Mouse (Mus musculus) limb, embryonic 10.5 days (tissue): ENCODE data around the gene Isg15. TPM values are rescaled to one million over a fixed set of nuclear protein-coding genes. Genes with fewer than 3 reads are reported as not detected.
A peak's percentile ranks its signal among the peaks of the same experiment; 100 is the strongest.

Experiments
- DNase-seq: peaks from one replicate; pipeline ENCODE4 v3.0.0-alpha.2; 2017; ENCODE audit warnings: low spot score
- H3K27ac ChIP-seq: fragments of 300-500 bp; sonication (generic); 2 replicates; pipeline ENCODE4 v1.5.1; 2016; ENCODE audit warnings: mild to moderate bottlenecking
- H3K27me3 ChIP-seq: fragments of 300-500 bp; sonication (generic); 2 replicates; pipeline ENCODE4 v1.6.1; 2016; ENCODE audit warnings: low read depth, mild to moderate bottlenecking; ENCODE audit not compliant: poor library complexity, severe bottlenecking
- H3K36me3 ChIP-seq: fragments of 300-500 bp; sonication (generic); 2 replicates; pipeline ENCODE4 v1.6.1; 2016; ENCODE audit warnings: mild to moderate bottlenecking, moderate library complexity
- H3K4me1 ChIP-seq: fragments of 300-500 bp; sonication (generic); 2 replicates; pipeline ENCODE4 v1.6.1; 2016
- H3K4me3 ChIP-seq: fragments of 300-500 bp; sonication (generic); 2 replicates; pipeline ENCODE4 v1.5.1; 2016; ENCODE audit warnings: mild to moderate bottlenecking, moderate library complexity
- H3K9me3 ChIP-seq: fragments of 300-500 bp; sonication (generic); replicated peaks from 2 replicates; pipeline ENCODE4 v1.6.1; 2016; ENCODE audit warnings: mild to moderate bottlenecking
- WGBS: fragments of 180-500 bp; shearing (Covaris S2); methylation state at CpG from one replicate; pipeline ENCODE4 v1.1.7; 2016; 5-methylcytosine and 5-hydroxymethylcytosine counted together
- polyA plus RNA-seq: library from polyadenylated mRNA; unstranded; fragments of >200 nt; fragmentation: Nextera tagmentation; extraction: Ambion mirVana; gene quantifications from 2 replicates; pipeline ENCODE4 v1.2.1, GENCODE M21; 2016

Isg15 gene
- polyA plus RNA-seq, 1 experiment from 2014 or later, result 0.45 TPM

DNA sequence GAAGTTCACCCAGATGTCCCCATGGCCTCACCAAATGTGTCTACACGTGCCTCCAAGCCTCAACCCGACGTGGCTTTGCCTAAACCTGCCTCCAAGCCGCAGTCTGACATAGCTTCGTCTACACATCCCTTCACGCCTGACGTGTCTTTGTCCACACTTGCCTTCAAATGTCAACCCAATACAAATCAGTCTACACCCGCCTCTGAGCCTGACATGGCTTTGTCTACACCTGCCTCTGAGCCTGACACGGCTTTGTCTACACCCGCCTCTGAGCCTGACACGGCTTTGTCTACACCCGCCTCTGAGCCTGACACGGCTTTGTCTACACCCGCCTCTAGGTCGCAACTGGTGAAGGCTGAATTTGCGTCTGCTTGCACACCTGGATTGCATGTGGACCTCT is 17.2 kb upstream of the Isg15 start:
- Histone ChIP-seq H3K4me1 (no peaks in the 10 kb centered on the region), H3K36me3 (no peaks in the 10 kb centered on the region), H3K27ac (no peak overlapping the region), H3K4me3 (no peak overlapping the region), H3K9me3 (no peaks in the 10 kb centered on the region), H3K27me3 (no peaks in the 10 kb centered on the region)
- 88% methylated on average over 16 of the region's 16 CpGs for WGBS
- DNase-seq, result no peak

DNA sequence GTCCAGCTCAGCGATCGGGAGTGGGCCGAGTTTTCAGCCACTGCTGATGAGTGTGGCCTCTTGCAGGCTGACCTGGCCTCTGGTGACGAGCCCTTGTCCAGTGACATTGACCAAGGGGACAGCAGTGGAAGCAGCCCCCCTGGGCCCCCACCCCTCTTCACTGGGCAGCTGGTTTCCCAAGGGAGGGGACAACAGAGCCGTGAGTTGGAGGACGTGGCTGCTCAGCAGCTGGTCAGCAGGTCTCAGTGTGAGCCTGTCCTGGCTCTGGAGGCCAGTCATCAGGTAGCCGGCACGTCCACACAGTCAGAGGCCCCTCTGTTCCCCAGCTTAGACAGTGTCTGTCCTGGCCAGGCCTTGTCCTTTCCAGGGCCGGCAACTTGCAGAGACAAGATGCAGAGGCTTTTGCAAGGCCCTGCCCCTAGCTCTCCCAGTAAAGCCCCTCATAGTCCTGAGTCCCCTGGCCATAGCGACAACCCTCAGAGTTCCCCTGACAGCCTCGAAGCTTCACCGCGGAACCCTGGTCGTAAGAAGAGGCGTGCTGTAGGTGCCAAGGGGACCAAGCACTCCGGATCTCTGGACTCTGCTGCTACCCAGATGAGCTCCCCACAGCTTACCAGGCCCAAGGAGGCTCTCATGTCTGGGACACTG is 16.5 kb upstream of the Isg15 start:
- no peaks in the 10 kb centered on the region for H3K27me3 ChIP-seq
- no peak overlapping the region for H3K4me3 ChIP-seq
- 85% methylated on average over 16 of the region's 16 CpGs for WGBS
- DNase-seq, result no peak
- no peaks in the 10 kb centered on the region for H3K36me3 ChIP-seq
- no peaks in the 10 kb centered on the region for H3K4me1 ChIP-seq
- no peaks in the 10 kb centered on the region for H3K9me3 ChIP-seq
- 0 out of 2 replicates have a peak overlapping the region, but pooled peaks have one; percentile 1 for H3K27ac ChIP-seq

- no peak overlapping the region for H3K4me3 ChIP-seq
- no peak overlapping the region for H3K27ac ChIP-seq
- H3K4me1 ChIP-seq, result no peaks in the 10 kb centered on the region
- no peaks in the 10 kb centered on the region for H3K9me3 ChIP-seq
- H3K36me3 ChIP-seq, result no peaks in the 10 kb centered on the region
- DNase-seq, result no peak
- WGBS, result 90% methylated on average over 2 of the region's 2 CpGs
- H3K27me3 ChIP-seq, result no peaks in the 10 kb centered on the region
Observed at GRCm38 (mm10) chr4:156216196-156216595, 15.6 kb upstream of the Isg15 start.

DNA sequence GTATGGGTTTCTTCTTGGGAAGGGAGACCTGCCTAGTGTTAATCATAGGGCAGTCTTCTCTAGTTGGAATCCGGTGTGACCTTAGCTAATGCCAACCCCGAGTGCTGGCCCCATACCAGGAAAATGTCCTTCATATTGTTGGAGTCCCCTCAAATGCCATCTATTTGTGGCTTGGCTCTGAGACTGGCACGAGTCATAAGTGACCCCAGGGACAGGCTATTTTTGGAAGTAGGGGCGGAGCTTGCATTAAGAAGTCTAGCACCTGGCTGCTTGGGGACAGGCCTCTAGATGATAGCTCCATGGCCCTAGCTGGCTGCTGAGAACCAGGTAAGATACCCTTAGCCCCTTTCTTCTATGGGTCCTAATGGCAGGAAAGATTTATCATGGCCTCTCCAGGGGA is 15.0 kb upstream of the Isg15 start, which contains the start of gene Perm1:
Gene Perm1, plus strand, starts transcription at position 220 of the 400 bp plus-strand sequence.
- Histone ChIP-seq H3K36me3 (no peaks in the 10 kb centered on the region), H3K4me3 (no peak within 1 kb of the TSS), H3K9me3 (no peaks in the 10 kb centered on the region), H3K27me3 (no peaks in the 10 kb centered on the region), H3K27ac (no peak within 1 kb of the TSS), H3K4me1 (no peaks in the 10 kb centered on the region)
- DNase-seq, result no peak
- 79% methylated on average over 4 of the region's 4 CpGs for WGBS

DNA sequence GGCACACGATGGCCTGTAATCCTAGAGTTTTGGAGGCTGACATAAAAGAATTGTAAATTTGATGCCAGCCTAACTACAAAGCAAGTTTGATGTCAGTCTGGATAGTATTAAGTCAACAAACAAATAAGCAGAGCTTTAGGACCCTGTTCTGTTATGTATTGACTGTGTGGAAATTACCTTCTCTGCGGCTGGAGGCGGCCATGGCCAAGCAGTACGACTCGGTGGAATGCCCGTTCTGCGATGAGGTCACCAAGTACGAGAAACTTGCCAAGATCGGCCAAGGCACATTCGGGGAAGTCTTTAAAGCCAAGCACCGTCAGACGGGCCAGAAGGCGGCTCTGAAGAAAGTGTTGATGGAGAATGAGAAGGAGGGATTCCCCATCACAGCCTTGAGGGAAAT is 12.5 kb upstream of the Isg15 start:
- Histone ChIP-seq H3K36me3 (no peaks in the 10 kb centered on the region), H3K27ac (no peak overlapping the region), H3K4me1 (no peaks in the 10 kb centered on the region), H3K4me3 (no peak overlapping the region), H3K9me3 (no peaks in the 10 kb centered on the region), H3K27me3 (no peaks in the 10 kb centered on the region)
- DNase-seq, result no peak
- 93% methylated on average over 13 of the region's 13 CpGs for WGBS

DNA sequence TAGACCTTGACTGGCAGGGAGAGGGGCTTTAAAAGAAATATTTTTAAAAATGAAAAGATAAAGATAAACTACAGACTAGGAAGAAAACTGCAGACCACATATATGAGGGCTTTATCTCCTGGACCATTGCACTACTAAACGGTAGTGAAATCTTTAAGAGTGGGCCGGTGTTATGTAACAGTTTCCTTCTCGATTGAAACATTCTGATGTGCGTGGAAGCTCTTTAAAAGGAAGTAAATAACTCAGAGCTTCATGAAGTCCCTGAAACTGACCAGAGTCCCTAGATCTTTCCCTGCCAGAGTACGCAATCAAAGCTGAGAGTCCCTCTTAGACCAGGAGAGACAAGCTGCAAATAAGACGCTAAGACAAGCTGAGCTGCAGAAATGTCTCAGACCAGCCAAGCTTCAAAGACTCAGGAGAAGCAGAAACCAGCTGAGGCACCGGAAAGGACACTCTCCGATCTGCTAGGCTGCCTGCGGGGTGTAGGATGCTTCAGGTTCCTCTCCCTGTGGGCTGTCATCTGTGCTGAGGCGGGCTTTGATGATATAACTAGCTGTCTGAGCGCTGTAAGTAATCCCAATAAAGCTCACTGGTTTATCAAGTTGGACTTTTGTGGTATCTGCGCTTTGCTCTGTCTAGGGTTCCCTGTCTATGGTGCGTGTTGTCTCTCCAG is 9.5 kb upstream of the Isg15 start:
- Histone ChIP-seq H3K36me3 (no peaks in the 10 kb centered on the region), H3K4me1 (no peaks in the 10 kb centered on the region), H3K4me3 (no peak overlapping the region), H3K27me3 (peaks cover 6% of the 10 kb centered on the region), H3K27ac (no peak overlapping the region), H3K9me3 (no peaks in the 10 kb centered on the region)
- DNase-seq, result no peak
- WGBS, result 73% methylated on average over 13 of the region's 13 CpGs

DNA sequence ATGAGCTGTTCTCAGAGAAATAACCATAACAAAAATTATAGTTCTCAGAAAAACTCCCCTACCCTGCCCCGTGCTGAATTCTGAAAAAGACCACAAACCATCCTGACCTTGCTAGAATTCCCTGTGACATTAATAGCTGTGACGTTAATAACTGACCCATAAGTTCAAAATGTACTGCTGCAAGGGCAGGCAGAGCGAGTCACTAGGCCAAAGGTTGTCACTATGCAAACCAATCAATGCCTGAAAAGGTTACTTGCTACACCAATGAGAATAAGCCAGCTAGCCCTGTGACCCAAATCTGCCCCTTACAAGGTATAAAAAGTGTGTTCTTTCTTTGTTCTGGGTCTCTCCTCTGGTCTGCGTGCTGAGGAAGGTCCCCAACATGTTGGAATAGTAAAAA is 8.3 kb upstream of the Isg15 start:
- H3K36me3 ChIP-seq, result no peaks in the 10 kb centered on the region
- peaks cover 6% of the 10 kb centered on the region for H3K4me1 ChIP-seq
- WGBS, result 86% methylated on average over 4 of the region's 4 CpGs
- no peak overlapping the region for H3K27ac ChIP-seq
- no peaks in the 10 kb centered on the region for H3K9me3 ChIP-seq
- DNase-seq, result no peak
- no peak overlapping the region for H3K4me3 ChIP-seq
- H3K27me3 ChIP-seq, result peaks cover 19% of the 10 kb centered on the region

DNA sequence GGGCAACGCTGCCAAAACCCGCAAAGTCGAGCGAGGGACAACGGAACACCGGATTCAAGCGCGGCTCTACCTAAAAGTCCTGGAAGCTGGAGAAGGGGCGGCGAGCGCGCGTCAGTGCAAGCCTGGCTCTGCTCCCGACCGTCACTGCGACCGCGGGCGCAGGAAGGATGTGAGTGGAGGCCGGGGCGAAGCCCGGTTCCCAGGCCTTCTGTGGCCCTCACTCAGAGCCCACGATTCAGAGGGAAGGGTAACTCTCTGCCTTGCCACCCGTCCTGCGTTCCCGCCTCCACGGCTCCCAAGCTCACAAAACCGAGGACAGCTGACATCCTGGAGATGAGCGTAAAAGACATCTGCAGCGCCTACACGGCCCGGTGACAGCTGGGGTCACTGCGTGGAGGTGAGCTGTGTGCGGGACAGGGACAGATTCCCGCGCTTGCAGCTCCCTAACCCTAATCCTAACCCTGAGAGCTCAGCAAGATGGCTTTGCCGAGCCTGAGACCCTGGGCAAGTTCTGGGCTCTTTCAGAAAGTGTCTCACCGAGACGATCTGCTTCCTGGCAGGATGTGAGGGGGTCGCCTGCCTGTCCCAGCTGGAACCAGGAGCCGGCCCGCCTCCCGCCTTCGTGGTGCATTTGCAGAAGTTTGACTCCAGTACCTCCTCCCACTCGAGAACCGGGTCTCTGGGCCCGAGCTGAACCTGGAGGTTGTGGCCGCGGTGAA is 3.0 kb upstream of the Isg15 start:
- H3K36me3 ChIP-seq, result no peaks in the 10 kb centered on the region
- WGBS, result under 1% methylated on average over 49 of the region's 49 CpGs
- peaks cover 22% of the 10 kb centered on the region for H3K4me1 ChIP-seq
- DNase-seq, result peak; percentile 68
- no peaks in the 10 kb centered on the region for H3K9me3 ChIP-seq
- H3K27ac ChIP-seq, result peak overlapping the region; percentile 77
- H3K4me3 ChIP-seq, result peak overlapping the region; percentile 67
- H3K27me3 ChIP-seq, result peaks cover 42% of the 10 kb centered on the region

- WGBS, result under 1% methylated on average over 32 of the region's 39 CpGs
- DNase-seq, result peak; percentile 82
- Histone ChIP-seq H3K4me3 (peak within 1 kb of the TSS; percentile 67), H3K36me3 (no peaks in the 10 kb centered on the region), H3K4me1 (peaks cover 23% of the 10 kb centered on the region), H3K27me3 (peaks cover 42% of the 10 kb centered on the region), H3K27ac (peak within 1 kb of the TSS; percentile 77), H3K9me3 (no peaks in the 10 kb centered on the region)
Observed at GRCm38 (mm10) chr4:156203001-156203412, 2.4 kb upstream of the Isg15 start, which contains the start of gene AW011738. Gene AW011738 (plus strand): TSS chr4:156203304.

GRCm38 (mm10) chr4:156202462-156202893 is 1.9 kb upstream of the Isg15 start:
- Histone ChIP-seq H3K27me3 (peaks cover 42% of the 10 kb centered on the region), H3K4me3 (peak overlapping the region; percentile 67), H3K36me3 (no peaks in the 10 kb centered on the region), H3K9me3 (no peaks in the 10 kb centered on the region), H3K27ac (peak overlapping the region; percentile 77), H3K4me1 (peaks cover 26% of the 10 kb centered on the region)
- WGBS, result 40% methylated on average over 12 of the region's 12 CpGs
- DNase-seq, result no peak

DNA sequence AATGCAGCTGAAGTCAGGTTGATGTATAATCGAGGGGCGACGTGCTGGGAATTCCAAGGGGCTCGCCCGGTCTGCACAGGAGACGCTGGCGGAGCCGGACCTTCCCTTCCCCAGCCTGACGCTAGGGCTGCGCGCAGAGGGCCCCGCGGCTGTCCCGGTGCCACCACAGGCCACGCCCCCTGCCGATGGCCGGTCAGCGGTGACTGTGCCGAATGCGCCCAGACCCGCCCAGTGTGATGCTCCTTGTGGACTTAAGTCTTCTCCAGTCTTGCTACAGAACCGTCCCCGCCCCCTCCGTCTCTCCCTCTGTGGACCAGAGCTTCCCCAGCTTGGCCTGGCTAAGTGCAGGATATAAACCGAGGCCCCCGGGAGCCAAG is 2.8 kb downstream of the Isg15 start:
- WGBS, result under 1% methylated on average over 26 of the region's 26 CpGs
- H3K9me3 ChIP-seq, result no peaks in the 10 kb centered on the region
- DNase-seq, result no peak
- H3K4me1 ChIP-seq, result peaks cover 53% of the 10 kb centered on the region
- H3K27ac ChIP-seq, result peak overlapping the region; percentile 96
- H3K4me3 ChIP-seq, result peak overlapping the region; percentile 97
- peaks cover 13% of the 10 kb centered on the region for H3K27me3 ChIP-seq
- peaks cover 26% of the 10 kb centered on the region for H3K36me3 ChIP-seq

DNA sequence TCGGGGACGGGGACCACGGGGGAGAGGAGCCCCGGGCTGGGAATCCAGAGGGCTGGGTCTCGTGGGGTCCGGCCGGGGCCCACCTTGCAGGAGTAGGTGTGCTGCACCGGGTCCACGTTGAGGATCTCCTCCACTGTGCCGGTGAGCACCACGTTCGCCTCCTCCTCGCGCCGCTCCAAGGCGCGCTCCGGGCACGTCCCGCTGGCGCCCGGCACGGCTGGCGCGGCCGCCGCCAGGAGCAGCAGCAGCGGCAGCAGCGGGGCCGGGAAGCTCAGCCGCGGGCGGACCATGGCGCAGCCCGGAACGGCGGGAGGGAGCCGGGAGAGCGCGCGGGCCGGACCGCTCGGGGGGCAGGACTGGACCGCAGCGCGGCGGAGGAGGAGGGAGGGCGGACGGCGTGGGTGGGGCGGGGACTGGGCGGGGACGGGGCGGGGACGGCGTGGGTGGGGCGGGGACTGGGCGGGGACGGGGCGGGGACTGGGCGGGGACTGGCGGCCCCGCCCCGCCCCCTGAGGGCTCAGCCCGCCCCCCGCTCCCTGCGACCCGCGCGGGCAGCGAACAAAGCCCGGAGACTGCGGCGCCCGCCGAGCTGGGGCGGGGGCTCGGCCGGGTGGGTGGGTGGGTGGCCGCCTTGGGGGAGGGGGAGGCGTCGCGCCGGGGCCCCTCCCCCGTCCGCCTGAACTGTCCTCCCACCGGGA is 3.3 kb downstream of the Isg15 start, which contains the start of gene Agrn:
Gene Agrn, minus strand, starts transcription at position 358 of the 698 bp plus-strand sequence.
- Histone ChIP-seq H3K36me3 (peaks cover 31% of the 10 kb centered on the region), H3K4me1 (peaks cover 54% of the 10 kb centered on the region), H3K27me3 (peaks cover 8% of the 10 kb centered on the region), H3K9me3 (no peaks in the 10 kb centered on the region), H3K4me3 (peak within 1 kb of the TSS; percentile 97), H3K27ac (peak within 1 kb of the TSS; percentile 96)
- peak; percentile 93 for DNase-seq
- WGBS, result under 1% methylated on average over 58 of the region's 88 CpGs
